Mouse (Mus musculus) liver, postnatal 0 days (tissue): ENCODE results near the gene Il11ra1. TPM values are rescaled to one million over a fixed set of nuclear protein-coding genes. Genes with fewer than 3 reads are reported as not detected.
"Not testable (repeated sequence)": the region's sequence is repeated elsewhere in the genome, so short reads cannot be mapped to it uniquely, and the experiment has no call there.

Experiments used
- ATAC-seq: fragments of 200-750 bp; cut with Nextera tagmentation; 2 replicates; pipeline ENCODE4 v1.8.0; 2017; ENCODE audit warnings: mild to moderate bottlenecking, moderate library complexity
- DNase-seq: peaks from one replicate; pipeline ENCODE4 v3.0.0-alpha.2; 2016
- H3K27ac ChIP-seq: fragments of 300-500 bp; sonication (generic); 2 replicates; pipeline ENCODE4 v1.5.1; 2014; ENCODE audit warnings: antibody characterized with exemption, moderate library complexity, mild to moderate bottlenecking, low read depth
- H3K27me3 ChIP-seq: fragments of 300-500 bp; sonication (generic); 2 replicates; pipeline ENCODE4 v1.6.1; 2014; ENCODE audit warnings: low read length, control low read depth, mixed read lengths; ENCODE audit not compliant: insufficient read depth
- H3K36me3 ChIP-seq: fragments of 300-500 bp; sonication (generic); replicated peaks from 2 replicates; pipeline ENCODE4 v1.6.1; 2014; ENCODE audit warnings: mild to moderate bottlenecking, control low read depth, low read length, moderate library complexity, mixed read lengths; ENCODE audit not compliant: insufficient read depth
- H3K4me1 ChIP-seq: fragments of 300-500 bp; sonication (generic); 2 replicates; pipeline ENCODE4 v1.6.1; 2014; ENCODE audit warnings: antibody characterized with exemption, mild to moderate bottlenecking, control low read depth; ENCODE audit not compliant: insufficient read depth
- H3K4me2 ChIP-seq: fragments of 300-500 bp; sonication (generic); 2 replicates; pipeline ENCODE4 v1.6.1; 2014; ENCODE audit warnings: low read depth, mild to moderate bottlenecking, low read length, moderate library complexity, mixed read lengths
- H3K4me3 ChIP-seq: fragments of 300-500 bp; sonication (generic); 2 replicates; pipeline ENCODE4 v1.5.1; 2014; ENCODE audit warnings: low read depth, low read length
- H3K9ac ChIP-seq: fragments of 300-500 bp; sonication (generic); replicated peaks from 2 replicates; pipeline ENCODE4 v1.6.1; 2014; ENCODE audit warnings: mild to moderate bottlenecking, moderate library complexity
- H3K9me3 ChIP-seq: fragments of 300-500 bp; sonication (generic); 2 replicates; pipeline ENCODE4 v1.6.1; 2016; ENCODE audit warnings: mild to moderate bottlenecking, control low read depth, low read length, mixed read lengths
- CTCF ChIP-seq: sonication (generic); IDR thresholded peaks from 2 replicates; pipeline ENCODE4 v1.5.1; 2016; ENCODE audit warnings: antibody characterized with exemption, low read depth
- EP300 ChIP-seq: IDR thresholded peaks from 2 replicates; pipeline ENCODE4 v1.6.1; 2016; ENCODE audit warnings: antibody characterized with exemption, low read depth, mild to moderate bottlenecking
- WGBS: fragments of 180-500 bp; shearing (Covaris S2); extraction: QIAGEN DNeasy Blood & Tissue Kit; methylation state at CpG from one replicate; pipeline ENCODE4 v1.1.7; 2014; ENCODE audit not compliant: insufficient replicate concordance; 5-methylcytosine and 5-hydroxymethylcytosine counted together
- polyA plus RNA-seq: library from polyadenylated mRNA; unstranded; fragments of >200 nt; fragmentation: Nextera tagmentation; extraction: Ambion mirVana; gene quantifications from 2 replicates; pipeline ENCODE4 v1.2.1, GENCODE M21; 2015

The Il11ra1 gene
- polyA plus RNA-seq, 1 experiment from 2014 or later, result 28.5 TPM

GRCm38 (mm10) chr4:41682789-41683188, 17.0 kb upstream of the Il11ra1 start:
- H3K9ac ChIP-seq, result no peak overlapping the region
- WGBS, result 25% methylated on average over 6 of the region's 6 CpGs
- no peaks in the 10 kb centered on the region for H3K36me3 ChIP-seq
- ATAC-seq, result no peak
- H3K4me1 ChIP-seq, result no peaks in the 10 kb centered on the region
- no peak overlapping the region for H3K4me2 ChIP-seq
- DNase-seq, result no peak
- H3K27ac ChIP-seq, result no peak overlapping the region
- H3K27me3 ChIP-seq, result peaks cover 17% of the 10 kb centered on the region; the same call in 1 of the 2 replicates
- TF ChIP-seq EP300, result no peak
- no peak for TF ChIP-seq CTCF
- no peak overlapping the region for H3K4me3 ChIP-seq
- no peaks in the 10 kb centered on the region for H3K9me3 ChIP-seq

GRCm38 (mm10) chr4:41683303-41683702, 16.5 kb upstream of the Il11ra1 start:
- not testable (repeated sequence) for DNase-seq, H3K9me3 ChIP-seq, H3K36me3 ChIP-seq, H3K27ac ChIP-seq, ATAC-seq, H3K4me3 ChIP-seq, H3K9ac ChIP-seq, H3K4me2 ChIP-seq, H3K4me1 ChIP-seq
- peaks cover 17% of the 10 kb centered on the region; the same call in 1 of the 2 replicates for H3K27me3 ChIP-seq
- 0% methylated on average over 1 of the region's 27 CpGs for WGBS

- peaks cover 17% of the 10 kb centered on the region; the same call in 1 of the 2 replicates for H3K27me3 ChIP-seq
- not testable (repeated sequence) for ATAC-seq, H3K9ac ChIP-seq, H3K4me3 ChIP-seq, DNase-seq, H3K9me3 ChIP-seq, H3K4me1 ChIP-seq, H3K27ac ChIP-seq, H3K36me3 ChIP-seq, H3K4me2 ChIP-seq
- 13% methylated on average over 14 of the region's 27 CpGs for WGBS
Measured at GRCm38 (mm10) chr4:41684131-41684930, 15.5 kb upstream of the Il11ra1 start.

- 2% methylated on average over 12 of the region's 14 CpGs for WGBS
- not testable (repeated sequence) for ATAC-seq
Measured at GRCm38 (mm10) chr4:41684931-41685453, 14.8 kb upstream of the Il11ra1 start.

GRCm38 (mm10) chr4:41685882-41686492, 13.8 kb upstream of the Il11ra1 start:
- DNase-seq, H3K27ac ChIP-seq, H3K9ac ChIP-seq, H3K4me1 ChIP-seq, H3K9me3 ChIP-seq, H3K4me2 ChIP-seq, ATAC-seq, H3K36me3 ChIP-seq, H3K4me3 ChIP-seq: not testable (repeated sequence)
- peaks cover 11% of the 10 kb centered on the region; the same call in 1 of the 2 replicates for H3K27me3 ChIP-seq
- 48% methylated on average over 9 of the region's 10 CpGs for WGBS

More at GRCm38 (mm10) chr4:41684931-41685453, 14.8 kb upstream of the Il11ra1 start:
- H3K27me3 ChIP-seq, result peaks cover 14% of the 10 kb centered on the region; the same call in 1 of the 2 replicates
- not testable (repeated sequence) for H3K36me3 ChIP-seq, H3K4me3 ChIP-seq, H3K9me3 ChIP-seq, H3K4me1 ChIP-seq, DNase-seq, H3K4me2 ChIP-seq, H3K27ac ChIP-seq, H3K9ac ChIP-seq

- not testable (repeated sequence) for H3K27ac ChIP-seq, H3K4me1 ChIP-seq, ATAC-seq, H3K9ac ChIP-seq, H3K36me3 ChIP-seq, H3K4me3 ChIP-seq, H3K27me3 ChIP-seq, DNase-seq, H3K9me3 ChIP-seq, H3K4me2 ChIP-seq
- 81% methylated on average over 1 of the region's 1 CpGs for WGBS
Measured at GRCm38 (mm10) chr4:41688562-41688961, 11.2 kb upstream of the Il11ra1 start.

- H3K27me3 ChIP-seq, H3K36me3 ChIP-seq, H3K9me3 ChIP-seq, ATAC-seq, H3K4me3 ChIP-seq, H3K9ac ChIP-seq, H3K27ac ChIP-seq, DNase-seq, H3K4me1 ChIP-seq, H3K4me2 ChIP-seq: not testable (repeated sequence)
- no CpG with 5 or more reads among the region's 4 CpGs for WGBS
Measured at GRCm38 (mm10) chr4:41690014-41690413, 9.8 kb upstream of the Il11ra1 start.

GRCm38 (mm10) chr4:41693511-41693910, 6.3 kb upstream of the Il11ra1 start:
- not testable (repeated sequence) for H3K4me3 ChIP-seq, H3K4me1 ChIP-seq, H3K9me3 ChIP-seq, H3K27me3 ChIP-seq, ATAC-seq, DNase-seq, H3K27ac ChIP-seq, H3K36me3 ChIP-seq, H3K9ac ChIP-seq, H3K4me2 ChIP-seq
- WGBS, result 15% methylated on average over 4 of the region's 4 CpGs

- H3K4me2 ChIP-seq, H3K4me1 ChIP-seq, H3K27ac ChIP-seq, DNase-seq, H3K36me3 ChIP-seq, H3K9me3 ChIP-seq, H3K4me3 ChIP-seq, H3K9ac ChIP-seq, H3K27me3 ChIP-seq, ATAC-seq: not testable (repeated sequence)
- WGBS, result 2% methylated on average over 10 of the region's 38 CpGs
Measured at GRCm38 (mm10) chr4:41695800-41696199, 4.0 kb upstream of the Il11ra1 start.
